Mouse (Mus musculus) c-Kit-positive CD71-positive TER-119-positive erythroid progenitor cells, embryonic 14.5 days (primary cell): ENCODE measurements around the gene Trim40.

Experiments
- DNase-seq: peaks from one replicate; pipeline ENCODE4 v3.0.0-alpha.2; 2013; ENCODE audit warnings: low spot score

Gene Trim40

DNA sequence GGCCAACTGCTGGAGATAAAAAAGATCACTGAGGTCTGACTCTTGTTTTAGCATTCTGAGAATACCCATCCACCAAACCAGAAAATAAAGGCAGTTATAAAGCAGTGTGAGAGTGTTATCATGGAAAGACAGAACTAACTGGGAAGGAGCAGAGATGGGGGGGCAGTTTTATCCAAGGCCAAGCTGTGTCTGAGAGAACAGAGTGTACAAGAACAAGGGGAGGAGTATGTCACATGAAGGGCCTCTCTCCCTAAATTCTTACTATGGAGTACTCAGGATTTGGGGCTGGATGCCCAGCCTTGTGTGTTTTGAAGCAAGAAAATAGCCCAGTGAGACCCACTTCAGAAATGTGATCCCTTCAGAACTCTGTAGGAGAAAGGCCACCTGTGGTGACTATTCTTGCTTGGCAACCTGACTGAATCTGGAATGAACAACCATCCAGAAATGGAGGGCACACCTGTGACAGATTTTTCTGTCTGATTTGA, 48.9 kb downstream of the Trim40 start:
- no peak for DNase-seq

DNA sequence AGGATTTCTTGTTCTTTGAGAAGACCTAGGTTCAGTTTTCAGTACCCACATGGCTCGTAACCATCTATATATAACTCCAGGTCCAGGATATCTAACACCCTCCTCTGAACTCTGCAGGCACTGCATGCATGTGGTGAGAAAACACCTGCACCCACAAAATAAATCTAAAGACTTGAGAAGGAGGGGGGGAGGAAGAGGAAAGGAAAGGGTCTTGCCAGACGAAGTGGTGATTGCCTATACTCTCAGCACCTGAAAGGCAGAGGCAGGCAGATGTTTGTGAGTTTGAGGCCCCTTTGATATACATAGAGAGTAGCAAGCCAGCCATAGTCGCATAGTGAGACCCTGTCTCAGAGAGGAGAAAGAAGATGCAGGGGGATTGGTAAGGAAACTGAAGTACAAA, 50.0 kb downstream of the Trim40 start:
- no peak for DNase-seq

GRCm38 (mm10) chr17:36839001-36839400, 50.9 kb downstream of the Trim40 start:
- DNase-seq = no peak

DNA sequence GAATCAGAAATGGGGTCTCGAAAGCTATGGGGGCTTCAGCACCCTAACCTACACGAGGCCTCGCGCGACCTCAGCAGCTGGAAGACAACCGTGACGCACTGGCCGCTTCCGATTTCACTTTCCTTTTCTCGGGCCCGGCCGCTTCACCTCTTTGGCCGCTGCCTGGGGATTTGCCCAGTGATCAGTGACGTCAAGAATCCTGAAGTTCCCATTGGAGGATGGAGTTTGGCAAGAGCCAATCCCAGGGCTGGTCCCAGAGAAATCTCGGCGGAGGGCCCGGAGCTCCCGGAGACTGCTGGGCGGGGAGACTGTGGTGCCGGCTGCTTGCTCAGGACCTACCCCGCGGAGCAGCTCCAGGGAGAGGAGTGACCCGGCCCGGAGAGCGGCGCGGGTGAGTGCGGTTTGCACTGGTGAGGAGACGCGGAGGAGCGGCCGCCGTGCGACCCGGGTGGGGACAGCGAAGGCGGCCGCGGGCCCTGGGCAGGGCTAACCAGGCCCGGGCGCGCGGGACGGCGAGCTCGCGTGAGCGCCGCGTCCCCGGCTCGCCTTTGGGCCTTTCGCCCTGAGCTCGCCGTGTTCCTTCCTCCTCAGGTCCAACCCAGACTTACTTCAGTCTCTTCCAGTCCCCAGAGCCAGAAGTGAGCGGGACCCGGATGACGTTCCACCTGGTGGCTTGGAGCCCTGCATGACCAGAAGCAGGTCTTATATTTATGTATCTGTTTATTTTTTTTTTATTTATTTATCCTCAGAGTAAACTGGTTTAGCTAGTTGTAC, 52.9 kb downstream of the Trim40 start, which contains the start of gene Trim26:
Gene Trim26 (plus strand): TSS at position 261 of the 774 bp plus-strand sequence.
- peak; percentile 97 for DNase-seq

- DNase-seq = peak; percentile 37
Observed at GRCm38 (mm10) chr17:36836427-36836812, 53.5 kb downstream of the Trim40 start.

- peak; percentile 62 for DNase-seq
Observed at GRCm38 (mm10) chr17:36835591-36836426, 54.1 kb downstream of the Trim40 start.

GRCm38 (mm10) chr17:36832694-36833093, 57.2 kb downstream of the Trim40 start:
- no peak for DNase-seq
